Mouse (Mus musculus): ENCODE results near the gene Stx18.

Stx18 gene

DNA sequence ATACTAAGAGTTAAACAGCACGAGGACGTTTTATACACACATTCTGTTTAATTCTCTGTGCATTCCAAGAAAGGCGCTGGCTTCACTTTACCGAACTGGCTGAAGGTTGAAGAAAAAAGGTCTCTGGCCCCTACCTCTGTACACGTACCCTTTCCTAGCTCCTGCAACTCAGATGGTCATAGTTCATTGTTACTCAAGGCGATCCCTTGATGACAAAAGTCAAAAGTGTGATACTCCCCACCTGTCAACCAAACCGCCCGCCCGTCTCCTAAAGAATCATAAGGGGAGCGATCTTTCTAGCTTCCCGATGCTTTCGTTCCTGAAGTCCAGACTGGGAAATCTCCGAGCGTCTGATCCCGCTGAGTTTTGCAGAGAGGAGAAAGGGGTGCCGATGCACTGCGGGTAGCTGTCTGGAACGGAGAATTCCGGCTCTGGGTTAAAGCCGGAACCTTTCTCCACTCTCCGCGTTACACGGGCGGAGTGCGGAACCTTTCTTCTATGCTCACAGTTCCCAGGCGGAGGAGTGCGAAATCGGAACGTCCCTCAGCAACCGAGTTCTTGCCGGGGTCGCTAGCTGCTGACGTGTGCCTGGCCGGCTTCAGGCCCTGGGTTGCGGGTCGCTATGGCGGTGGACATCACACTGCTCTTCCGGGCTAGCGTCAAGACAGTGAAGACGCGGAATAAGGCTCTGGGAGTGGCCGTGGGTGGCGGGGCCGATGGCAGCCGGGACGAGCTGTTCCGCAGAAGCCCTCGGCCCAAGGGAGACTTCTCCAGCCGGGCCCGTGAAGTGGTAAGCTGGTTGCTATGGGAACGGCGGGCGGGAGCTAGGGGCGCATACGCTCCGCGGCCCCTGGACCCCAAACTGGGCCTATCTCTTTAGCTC is at the start of gene Stx18:
Stx18 (plus strand) TSS at position 33 of the 883 bp plus-strand sequence.
- DNase-seq: peak; percentile 84

DNA sequence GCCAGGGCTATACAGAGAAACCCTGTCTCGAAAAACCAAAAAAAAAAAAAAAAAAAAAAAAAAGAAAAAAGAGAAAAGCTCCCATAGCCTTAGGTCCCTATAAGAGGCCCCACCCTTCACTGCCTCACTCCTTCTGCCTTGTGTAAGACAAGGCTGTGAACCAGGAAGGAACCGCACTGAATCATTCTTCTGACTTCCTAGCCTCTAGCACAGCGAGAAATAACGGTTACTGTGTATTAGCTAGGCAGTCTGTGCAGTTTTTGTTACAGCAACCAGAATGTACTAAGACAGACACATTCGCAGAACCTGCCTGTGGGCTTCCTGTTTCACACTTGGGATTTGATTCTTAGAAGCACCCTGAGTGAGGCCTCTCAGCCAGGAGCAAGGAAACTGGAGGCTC is 46.2 kb upstream of the Stx18 start:
- DNase-seq: no peak

DNA sequence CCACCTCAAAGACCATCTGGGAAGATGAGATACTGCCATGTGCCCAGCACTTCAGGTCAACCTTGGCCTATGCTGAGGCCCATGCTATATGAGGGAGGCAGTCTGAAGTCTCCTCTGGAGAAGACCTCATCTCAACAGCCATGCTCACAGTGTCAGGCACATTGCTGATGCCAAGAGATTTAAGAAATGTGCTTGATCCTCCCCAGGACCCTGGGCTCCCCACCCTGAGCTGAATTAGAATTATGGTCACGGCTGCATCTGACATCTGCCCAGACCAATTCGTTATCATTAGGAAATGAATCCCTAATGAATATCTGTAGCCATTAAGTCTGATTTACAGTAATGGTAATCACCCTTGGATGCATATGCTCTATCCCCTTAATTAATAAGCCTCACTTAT is 39.7 kb upstream of the Stx18 start:
- no peak for DNase-seq

DNA sequence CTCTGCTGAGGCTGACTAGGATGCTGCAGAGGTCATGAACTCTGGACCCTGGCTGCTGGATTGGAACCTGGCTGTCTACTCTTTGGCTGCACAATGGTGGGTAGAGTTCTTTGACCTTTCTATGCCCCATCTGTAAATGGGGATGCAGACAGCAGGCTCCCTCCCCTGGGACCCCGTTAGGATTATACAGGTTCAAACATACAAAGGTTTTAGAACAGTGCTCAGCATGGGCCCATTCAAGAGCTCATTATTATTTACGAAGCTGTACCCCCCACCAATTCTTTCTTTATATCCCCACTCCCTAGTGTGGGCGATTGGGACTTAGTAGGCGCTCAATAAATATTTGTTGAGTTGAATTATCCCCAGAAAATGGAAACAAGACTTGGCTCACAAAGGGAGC is 36.0 kb upstream of the Stx18 start:
- no peak for DNase-seq

DNA sequence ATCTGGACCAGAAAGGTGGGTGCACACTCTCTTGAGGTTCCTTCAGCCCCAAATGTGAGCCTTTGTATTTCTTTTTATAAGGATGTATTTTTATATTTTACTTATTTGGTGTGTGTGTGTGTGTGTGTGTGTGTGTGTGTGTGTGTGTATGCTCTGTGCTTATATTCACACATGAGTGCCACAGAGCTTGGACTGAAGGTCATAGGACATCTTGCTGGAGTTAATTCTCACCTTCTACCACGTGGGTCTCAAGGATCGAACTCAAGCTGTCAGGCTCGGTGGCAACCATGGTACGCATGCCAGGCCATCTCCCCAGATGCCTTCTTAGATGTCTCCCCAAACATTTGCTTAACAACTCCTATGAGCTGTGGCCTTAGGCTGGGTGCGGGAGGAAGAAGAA is 33.8 kb upstream of the Stx18 start:
- DNase-seq: no peak

DNA sequence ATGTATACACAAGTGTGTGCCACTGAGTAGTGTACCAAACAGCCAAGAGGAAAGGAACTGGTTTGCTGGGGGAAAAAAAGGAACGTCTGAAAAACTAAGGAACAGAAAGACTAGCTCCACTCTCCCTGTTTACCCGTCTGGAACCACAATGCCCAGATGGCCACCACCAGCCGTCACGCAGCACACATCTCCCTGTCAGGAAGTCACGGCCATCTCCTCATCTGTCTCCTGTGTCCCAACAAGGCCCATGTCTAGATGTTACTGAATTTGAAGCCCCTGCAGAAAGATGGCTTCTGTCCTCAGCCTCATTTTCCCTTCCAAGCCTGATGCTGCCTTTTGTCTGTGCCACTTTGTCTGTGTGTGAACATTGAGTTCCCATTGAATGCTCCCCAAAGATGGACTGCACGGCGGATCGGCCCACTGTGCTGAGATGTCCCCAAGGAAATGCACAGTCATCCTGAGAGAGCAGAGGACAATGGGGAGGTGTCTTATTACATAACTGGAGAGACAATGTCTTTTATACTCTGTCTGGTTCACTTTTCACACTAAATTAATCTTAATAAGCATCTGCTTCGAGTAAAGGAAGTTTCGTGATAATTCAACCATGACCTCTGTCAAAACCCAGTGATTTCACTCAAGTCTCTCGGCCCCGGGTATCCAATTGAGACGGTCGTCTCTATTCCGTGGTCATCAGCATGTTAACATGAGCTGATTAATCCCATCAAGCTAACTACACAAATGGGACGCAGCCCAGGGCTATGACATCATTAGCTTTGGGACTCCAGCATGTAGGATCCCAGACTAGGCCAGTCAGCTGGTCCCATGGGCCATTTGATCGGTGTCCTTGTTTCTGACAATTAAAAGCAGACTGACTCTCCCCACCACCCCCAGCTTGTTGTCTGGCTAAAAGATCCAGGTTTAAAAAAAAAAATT is 31.9 kb upstream of the Stx18 start:
- DNase-seq: no peak

DNA sequence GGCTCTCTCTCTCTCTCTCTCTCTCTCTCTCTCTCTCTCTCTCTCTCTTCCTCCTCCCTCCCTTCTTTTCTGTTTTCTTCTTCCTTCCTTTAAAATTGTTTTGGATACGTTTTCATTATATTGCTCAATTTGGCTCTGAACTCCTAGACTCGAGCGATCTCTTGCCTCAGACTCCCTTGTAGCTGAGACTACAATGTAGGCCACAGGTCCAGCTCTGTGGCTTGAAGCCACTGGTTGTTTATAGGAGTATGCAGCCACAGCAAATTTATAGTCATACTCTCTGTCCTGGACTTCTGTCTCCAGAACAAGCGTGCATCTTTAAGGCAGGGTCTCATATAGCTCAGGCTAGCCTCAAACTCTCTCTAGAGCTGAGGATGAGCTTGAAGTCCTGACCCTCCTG is 29.5 kb upstream of the Stx18 start:
- DNase-seq: no peak

DNA sequence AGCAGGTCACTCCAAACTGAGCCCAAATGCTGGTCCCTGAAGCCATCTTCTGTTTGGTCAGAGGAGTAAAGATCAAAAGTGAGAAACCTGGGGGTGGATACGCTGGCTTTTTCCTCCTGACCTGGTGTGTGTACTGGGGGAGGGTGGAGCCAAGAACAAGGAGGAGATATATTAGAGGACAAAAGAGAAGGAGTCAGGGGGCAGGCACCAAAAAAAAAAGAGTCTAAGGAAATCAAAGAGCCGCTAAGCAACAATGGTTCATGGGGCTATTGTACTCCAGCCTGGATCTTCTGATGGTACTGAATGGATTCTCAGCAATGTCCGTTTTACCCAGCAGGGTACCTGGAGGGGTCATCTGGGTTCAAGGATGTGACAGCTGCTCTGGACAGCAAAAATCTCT is 23.6 kb upstream of the Stx18 start:
- no peak for DNase-seq

DNA sequence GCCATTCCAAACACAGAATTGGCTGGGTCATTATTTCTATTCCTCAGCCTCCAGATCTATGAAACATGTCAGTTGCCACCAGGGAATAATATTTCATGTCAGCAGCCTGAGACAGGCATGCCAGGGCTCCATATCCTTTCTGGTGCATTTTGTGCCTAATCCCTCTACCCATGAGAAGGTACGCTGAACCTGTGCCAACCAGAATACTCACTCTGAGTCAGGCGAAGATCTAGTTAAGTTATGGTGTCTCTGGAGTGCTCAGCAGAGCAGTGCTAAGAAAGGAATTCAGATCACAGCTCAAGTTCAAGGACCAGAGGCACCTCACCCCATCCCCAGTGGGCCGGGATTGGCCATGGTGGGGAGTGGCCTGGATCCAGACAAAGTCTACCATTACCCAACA is 21.6 kb upstream of the Stx18 start:
- DNase-seq: no peak

DNA sequence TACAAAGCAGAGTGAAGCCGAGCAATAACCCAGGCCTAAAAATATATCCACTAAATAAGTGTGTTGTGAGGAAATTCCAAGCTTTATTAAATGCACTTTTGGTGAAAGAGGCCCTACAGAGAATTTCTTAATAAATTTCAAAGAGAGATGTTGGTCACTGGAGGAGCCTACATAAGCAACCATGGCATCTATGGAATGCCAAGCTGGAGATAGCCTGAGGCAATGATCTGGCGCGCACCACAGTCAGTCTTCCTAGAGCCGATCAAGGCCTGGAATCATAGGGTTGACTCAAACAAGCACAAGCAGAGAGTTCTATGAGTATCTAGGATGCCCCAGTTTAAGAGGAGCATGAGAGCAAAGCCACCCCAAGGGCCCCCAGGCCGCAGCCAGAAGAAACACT is 10.9 kb upstream of the Stx18 start:
- DNase-seq: no peak

DNA sequence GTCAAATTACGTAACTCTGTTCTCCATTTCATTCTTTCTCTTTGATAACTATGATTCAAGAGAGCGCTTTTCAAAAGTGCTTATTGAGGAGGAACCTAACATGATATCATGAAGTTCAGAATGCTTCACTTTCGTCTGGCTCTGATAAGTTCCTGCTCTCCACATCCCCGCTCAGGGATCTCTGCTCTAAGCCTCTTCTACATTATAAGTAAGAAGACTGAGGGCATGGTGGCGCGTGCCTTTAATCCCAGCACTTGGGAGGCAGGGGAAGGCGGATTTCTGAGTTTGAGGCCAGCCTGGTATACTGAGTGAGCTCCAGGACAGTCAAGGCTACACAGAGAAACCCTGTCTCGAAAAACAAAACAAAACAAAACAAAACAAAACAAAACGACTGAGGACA is 268 bp upstream of the Stx18 start:
- no peak for DNase-seq

DNA sequence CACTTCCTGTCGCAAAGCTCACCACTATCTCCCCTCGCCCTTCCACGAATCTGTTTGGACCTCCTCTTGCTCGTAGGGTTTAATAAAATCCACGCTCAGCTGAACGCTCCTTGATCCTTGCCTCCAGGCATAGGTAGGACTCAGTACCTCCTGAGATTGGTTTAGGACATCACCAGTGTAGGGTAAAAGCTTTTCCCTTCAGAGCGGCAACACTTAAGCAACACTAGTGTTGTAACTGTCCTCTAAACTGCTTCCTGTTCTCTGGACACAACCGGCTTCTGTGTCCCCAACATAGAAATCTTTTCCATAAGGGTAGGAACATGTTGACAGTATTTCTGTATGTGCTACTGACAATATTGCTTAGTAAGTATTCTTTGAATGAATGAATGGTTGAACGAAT is 1.3 kb downstream of the Stx18 start:
- no peak for DNase-seq

DNA sequence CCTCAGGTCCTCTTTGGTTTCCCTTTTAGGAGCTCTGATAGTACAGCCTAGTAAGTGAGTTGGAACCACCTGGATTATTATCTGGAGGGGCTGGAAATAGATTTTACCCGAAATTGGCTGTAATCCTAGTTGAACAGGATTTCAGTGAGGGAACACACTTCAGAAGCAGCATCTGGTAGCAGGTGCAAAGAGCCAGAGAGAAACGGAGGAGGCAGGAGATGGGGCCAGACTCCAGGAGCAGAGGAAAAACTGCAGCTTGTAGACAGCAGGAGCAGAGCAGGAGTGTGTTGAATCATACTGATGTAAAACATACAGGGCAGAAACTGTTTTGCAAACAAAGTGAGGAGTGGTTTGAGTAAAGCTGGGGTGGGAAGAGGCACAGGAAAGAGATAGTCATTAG is 6.4 kb downstream of the Stx18 start:
- no peak for DNase-seq

DNA sequence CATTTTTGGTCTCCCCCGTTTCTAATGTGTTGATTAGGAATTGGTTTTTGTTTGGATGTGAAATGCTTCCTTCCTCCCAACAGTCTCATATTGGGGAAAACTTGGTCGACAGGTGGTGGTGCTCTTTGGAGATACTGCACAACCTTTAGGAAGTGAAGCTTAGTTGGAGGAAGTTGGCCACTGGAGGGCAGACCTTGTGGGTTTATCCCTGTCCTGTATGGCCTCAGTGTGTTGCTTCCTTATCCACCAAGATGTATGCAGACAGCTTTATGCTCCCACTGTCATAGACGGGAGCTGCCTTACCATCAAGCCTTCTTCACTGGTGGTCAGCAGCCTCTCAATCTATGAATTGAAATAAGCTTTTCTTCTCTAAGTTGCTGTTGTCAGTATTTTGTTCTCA is 9.6 kb downstream of the Stx18 start:
- no peak for DNase-seq

DNA sequence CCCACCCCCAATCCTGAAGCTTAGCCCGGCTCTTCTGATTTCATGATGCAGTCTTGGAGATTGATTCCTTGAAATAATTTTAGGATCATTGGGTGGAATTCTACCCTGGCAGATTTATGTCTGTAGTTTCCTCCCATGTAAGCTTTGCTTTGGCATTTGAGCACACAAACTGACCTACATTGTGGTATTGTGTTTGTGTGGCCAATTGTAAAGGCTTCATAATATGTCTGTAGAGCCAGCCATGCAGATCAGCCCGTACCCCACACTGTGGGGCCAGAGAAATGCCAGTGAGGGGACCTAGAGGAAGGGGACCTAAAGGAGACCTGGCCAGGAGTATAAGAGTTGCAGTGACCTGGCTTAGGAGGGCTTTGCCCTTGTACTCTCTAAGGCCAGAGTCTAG is 22.5 kb downstream of the Stx18 start:
- no peak for DNase-seq

DNA sequence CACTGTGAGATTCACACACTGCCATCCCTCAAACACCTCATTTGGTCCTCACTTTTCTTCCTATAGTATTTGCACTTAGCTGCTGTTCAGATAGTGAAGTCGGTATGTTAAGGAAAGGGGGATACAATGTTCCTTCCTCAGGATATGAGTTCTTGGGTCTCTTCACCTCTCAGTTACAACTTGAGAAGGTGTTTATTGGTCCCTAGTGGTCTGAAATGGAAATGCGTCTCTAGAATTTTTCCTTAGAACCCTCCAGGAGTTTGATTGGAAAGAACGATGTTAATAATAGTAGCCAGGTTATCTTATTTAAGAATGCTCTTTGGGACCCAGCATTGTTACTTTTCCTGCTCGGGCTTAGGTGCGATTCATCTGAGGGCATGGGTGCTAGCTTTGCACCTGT is 24.2 kb downstream of the Stx18 start:
- no peak for DNase-seq

DNA sequence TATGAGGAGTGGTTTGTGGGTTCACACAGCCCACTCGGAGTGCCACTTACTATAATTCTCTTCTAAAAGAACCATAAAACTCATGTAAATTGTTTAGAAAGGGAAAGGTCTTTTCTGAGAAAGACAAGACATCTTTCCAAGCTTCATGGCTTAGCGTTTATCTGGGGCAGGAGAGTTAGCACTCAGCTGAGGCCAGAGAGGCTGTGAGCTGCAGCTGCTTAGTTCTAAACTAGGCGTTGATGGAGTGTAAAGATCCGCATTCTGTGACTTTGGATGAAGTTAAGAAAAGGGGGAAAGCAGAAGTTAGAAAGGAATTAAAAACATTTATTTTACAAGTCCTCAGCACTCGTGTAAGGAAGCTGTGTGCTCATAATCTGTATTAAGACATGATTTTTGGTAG is 24.8 kb downstream of the Stx18 start:
- DNase-seq: no peak

DNA sequence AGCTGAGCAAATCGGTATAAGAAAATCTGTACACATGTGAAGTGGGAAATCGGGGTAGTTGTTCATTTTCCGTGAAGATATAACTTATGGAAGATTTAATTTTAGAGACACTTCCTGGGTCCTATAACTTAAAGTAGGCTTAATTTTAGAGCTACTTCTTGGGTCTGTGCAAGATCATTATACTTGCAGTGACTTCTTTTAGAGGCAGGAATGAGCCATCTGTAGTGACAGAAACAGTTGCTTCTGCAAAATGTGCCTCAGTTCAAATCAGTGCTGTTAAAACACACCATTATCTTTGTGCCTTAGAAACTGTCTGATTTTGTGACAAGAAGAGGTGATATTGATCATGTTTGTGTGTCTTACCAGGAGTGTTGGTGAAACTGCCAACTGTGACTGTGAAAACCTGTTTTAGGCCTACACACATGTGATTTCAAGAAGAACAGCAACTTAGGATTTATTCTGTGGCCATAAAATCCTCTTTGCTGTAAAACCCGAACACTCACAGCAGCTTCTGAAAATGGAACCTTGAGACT is 25.6 kb downstream of the Stx18 start:
- no peak for DNase-seq

DNA sequence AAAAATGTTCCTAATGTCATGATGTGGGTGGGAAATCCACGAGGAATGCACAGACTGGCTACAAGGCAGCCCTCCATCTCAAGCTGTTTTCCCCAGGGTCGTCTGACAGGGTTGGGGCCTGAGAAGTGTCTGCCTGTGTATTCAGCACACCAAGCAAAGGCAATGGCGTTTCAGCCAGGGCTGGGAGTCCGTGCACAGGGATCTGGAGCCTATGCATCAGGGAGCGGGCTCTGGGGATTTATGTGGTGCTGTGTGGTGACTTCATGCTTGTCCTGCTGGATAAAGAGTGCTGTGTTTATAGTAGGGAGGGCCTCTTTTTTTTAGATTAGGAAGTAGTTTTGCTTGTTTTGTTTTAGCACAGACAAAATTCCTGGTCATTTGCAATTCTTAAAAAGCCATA is 26.2 kb downstream of the Stx18 start:
- no peak for DNase-seq

DNA sequence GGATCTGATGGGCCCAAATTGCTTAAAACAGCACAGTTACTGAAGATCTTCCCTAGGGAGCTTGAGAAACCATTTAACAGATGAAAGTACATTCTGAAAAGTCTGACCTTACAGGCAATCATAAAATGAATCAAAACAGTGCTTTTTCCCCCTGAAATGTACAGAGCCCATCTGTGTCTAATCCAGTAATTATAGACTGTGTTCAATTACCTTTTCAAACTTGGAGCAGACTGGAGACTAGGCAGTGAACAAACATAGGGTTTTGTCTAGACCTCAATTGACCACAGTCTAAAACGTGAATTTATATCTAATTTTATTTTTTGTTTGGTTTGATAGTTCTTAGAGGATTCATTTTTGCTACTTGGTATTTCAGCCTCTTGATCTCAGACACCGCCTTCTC is 26.9 kb downstream of the Stx18 start:
- no peak for DNase-seq

DNA sequence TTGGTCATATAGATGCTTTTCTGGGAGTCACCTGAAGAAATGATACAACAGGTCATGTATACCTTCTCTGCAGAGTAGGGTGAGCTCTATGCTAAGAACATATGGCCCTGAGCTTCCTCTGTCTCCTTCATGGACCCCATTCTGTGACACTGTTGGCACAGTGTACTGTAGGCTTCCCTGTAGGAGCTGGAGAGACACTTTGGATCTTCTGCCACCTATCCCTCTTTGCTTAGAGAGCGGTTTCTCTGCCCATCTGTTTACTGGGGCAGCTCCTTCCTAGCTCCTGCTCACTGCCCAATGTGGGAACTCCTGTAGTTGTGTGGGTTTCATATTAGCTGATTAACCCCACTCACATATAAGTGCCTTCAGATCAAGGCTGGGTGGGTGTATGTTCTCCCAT is 28.1 kb downstream of the Stx18 start:
- peak; percentile 60 for DNase-seq

DNA sequence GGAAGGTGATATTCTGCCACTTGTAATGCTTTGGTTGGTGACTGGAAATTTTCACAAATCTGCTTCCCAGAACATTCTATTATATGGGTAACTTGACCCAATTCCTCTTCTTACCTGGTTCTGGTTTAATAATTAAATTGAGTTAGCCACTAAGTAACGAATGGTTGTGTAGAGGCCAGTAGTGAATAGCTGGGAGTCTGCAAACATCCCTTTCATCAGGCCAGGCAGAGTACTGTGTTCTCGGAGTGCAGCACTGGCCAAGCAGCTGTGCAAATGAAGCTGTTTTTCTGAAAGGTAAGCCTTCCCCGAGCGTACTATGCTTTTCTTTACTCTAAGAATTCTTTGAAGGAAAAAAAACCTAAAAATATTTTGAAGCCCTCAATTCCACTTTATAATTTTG is 37.8 kb downstream of the Stx18 start:
- no peak for DNase-seq

DNA sequence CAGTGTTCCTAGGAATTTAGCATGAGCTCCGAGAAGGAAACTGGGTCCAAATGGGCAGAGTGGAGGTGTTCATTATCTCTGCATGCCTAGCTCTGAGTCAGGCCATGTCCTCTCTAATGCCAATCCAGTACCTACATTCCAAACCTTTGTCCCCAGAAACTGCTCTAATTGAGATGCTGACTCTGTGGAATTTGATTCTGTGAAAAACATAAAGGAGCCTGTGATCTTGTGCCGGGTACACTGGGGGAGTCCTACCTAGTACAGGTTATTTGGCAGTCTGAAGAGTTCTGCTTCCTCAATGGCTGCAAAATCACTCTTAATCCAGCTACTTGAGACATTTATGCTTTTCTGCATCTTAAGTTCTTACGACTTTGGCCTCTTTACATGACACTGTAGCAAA is 40.0 kb downstream of the Stx18 start:
- DNase-seq: no peak

DNA sequence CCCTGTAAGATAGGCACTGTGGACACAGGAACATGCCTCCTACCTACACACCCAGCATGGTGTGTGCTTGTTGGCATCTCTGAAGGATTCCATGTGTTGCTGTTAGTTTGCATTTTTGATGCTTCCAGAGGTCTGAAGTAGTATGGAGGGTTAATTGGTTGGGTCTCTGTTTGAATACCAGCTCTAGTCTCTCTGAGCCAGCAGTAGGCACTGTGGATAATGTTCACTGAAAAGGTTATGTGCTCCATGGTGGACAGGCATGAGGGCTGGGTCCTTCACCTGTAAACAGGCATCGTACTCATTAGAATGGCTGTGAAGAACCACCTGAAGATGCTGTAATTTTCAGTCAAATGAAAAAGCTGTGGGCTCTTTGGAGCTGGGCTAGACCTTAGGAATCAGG is 41.9 kb downstream of the Stx18 start:
- DNase-seq: no peak

All from cerebellum, adult 9-11 months (tissue).